Mouse (Mus musculus) frontal cortex, postnatal 36 days (tissue): ENCODE measurements at regions not wholly inside any gene's neighbourhood (a gene's known extent, or its start where the extent isn't known, plus 50 kb on each side); places are given as distances from the start of the nearest gene placed in this dataset.

Source experiments
- DNase-seq, 2 experiments: peaks; one replicate each; pipeline ENCODE4 v3.0.0; 2022; ENCODE audit warnings: low spot score in 2 of 2

- DNase-seq: no peak
Observed at GRCm38 (mm10) chr15:57644331-57644953, 167.0 kb upstream of the Slc22a22 start.

- peak in 1 of 2 experiments; percentile 47 for DNase-seq
Observed at GRCm38 (mm10) chr15:57639115-57639514, 161.7 kb upstream of the Slc22a22 start.

- DNase-seq: peak; percentile 40 to 58
Observed at GRCm38 (mm10) chr15:57633067-57633466, 155.6 kb upstream of the Slc22a22 start.

GRCm38 (mm10) chr15:57632537-57632936 lies 155.1 kb upstream of the Slc22a22 start:
- no peak for DNase-seq

GRCm38 (mm10) chr15:57618466-57618865 lies 141.0 kb upstream of the Slc22a22 start:
- DNase-seq: no peak

GRCm38 (mm10) chr15:57616880-57617391 lies 139.5 kb upstream of the Slc22a22 start:
- no peak for DNase-seq

- DNase-seq: no peak
Observed at GRCm38 (mm10) chr15:57610006-57610405, 132.6 kb upstream of the Slc22a22 start.

GRCm38 (mm10) chr15:57608519-57608918 lies 131.1 kb upstream of the Slc22a22 start:
- no peak for DNase-seq

- DNase-seq: peak; percentile 15 to 38
Observed at GRCm38 (mm10) chr15:57600562-57600961, 123.1 kb upstream of the Slc22a22 start.

- no peak for DNase-seq
Observed at GRCm38 (mm10) chr15:57593326-57594004, 116.0 kb upstream of the Slc22a22 start.

- DNase-seq: peak; percentile 3 to 8
Observed at GRCm38 (mm10) chr15:57590597-57591219, 113.3 kb upstream of the Slc22a22 start.

GRCm38 (mm10) chr15:57589404-57590377 lies 112.3 kb upstream of the Slc22a22 start:
- DNase-seq: peak in 1 of 2 experiments; percentile 6

- no peak for DNase-seq
Observed at GRCm38 (mm10) chr15:57585411-57585810, 108.0 kb upstream of the Slc22a22 start.

- no peak for DNase-seq
Observed at GRCm38 (mm10) chr15:57584498-57584897, 107.1 kb upstream of the Slc22a22 start.

GRCm38 (mm10) chr15:57581266-57581665 lies 103.8 kb upstream of the Slc22a22 start:
- DNase-seq: no peak

GRCm38 (mm10) chr15:57578794-57579193 lies 101.4 kb upstream of the Slc22a22 start:
- no peak for DNase-seq

GRCm38 (mm10) chr15:57574080-57574618 lies 96.7 kb upstream of the Slc22a22 start:
- no peak for DNase-seq

GRCm38 (mm10) chr15:57572460-57572859 lies 95.0 kb upstream of the Slc22a22 start:
- DNase-seq: no peak

- no peak for DNase-seq
Observed at GRCm38 (mm10) chr15:57568006-57568630, 90.7 kb upstream of the Slc22a22 start.

GRCm38 (mm10) chr15:57547154-57547553 lies 69.7 kb upstream of the Slc22a22 start:
- DNase-seq: no peak

GRCm38 (mm10) chr15:57545141-57545540 lies 67.7 kb upstream of the Slc22a22 start:
- DNase-seq: no peak
